Mouse (Mus musculus) frontal cortex, adult (tissue): Measurements from ENCODE around the gene Ssbp3.
A peak's percentile ranks its signal among the peaks of the same experiment; 100 is the strongest.

ENCODE experiments used
- ATAC-seq: cut with Nextera tagmentation; 2 replicates; pipeline ENCODE4 v1.9.2; 2017; ENCODE audit warnings: mild to moderate bottlenecking, moderate library complexity, mixed read lengths; ENCODE audit not compliant: low TSS enrichment

The Ssbp3 gene

GRCm38 (mm10) chr4:107009548-107009947 lies 99.0 kb downstream of the Ssbp3 start:
- ATAC-seq = no peak

- no peak for ATAC-seq
Measured at GRCm38 (mm10) chr4:107011325-107012004, 101.0 kb downstream of the Ssbp3 start.

GRCm38 (mm10) chr4:107012005-107012478 lies 101.5 kb downstream of the Ssbp3 start:
- ATAC-seq = 0 out of 2 replicates have a peak, but pooled peaks have one; percentile 8

- ATAC-seq = no peak
Measured at GRCm38 (mm10) chr4:107012574-107012973, 102.1 kb downstream of the Ssbp3 start.

- ATAC-seq = no peak
Measured at GRCm38 (mm10) chr4:107013119-107013816, 102.8 kb downstream of the Ssbp3 start.

- ATAC-seq = no peak
Measured at GRCm38 (mm10) chr4:107013817-107014260, 103.3 kb downstream of the Ssbp3 start.

- no peak for ATAC-seq
Measured at GRCm38 (mm10) chr4:107015971-107016511, 105.5 kb downstream of the Ssbp3 start.

- no peak for ATAC-seq
Measured at GRCm38 (mm10) chr4:107017257-107017656, 106.8 kb downstream of the Ssbp3 start.

GRCm38 (mm10) chr4:107018521-107018920 lies 108.0 kb downstream of the Ssbp3 start:
- no peak for ATAC-seq

- peak; percentile 69 for ATAC-seq
Measured at GRCm38 (mm10) chr4:107019027-107019426, 108.5 kb downstream of the Ssbp3 start.

- ATAC-seq = no peak
Measured at GRCm38 (mm10) chr4:107020287-107021000, 109.9 kb downstream of the Ssbp3 start.

- ATAC-seq = no peak
Measured at GRCm38 (mm10) chr4:107021464-107021863, 111.0 kb downstream of the Ssbp3 start.

GRCm38 (mm10) chr4:107024899-107025298 lies 114.4 kb downstream of the Ssbp3 start:
- ATAC-seq = no peak

GRCm38 (mm10) chr4:107025369-107025768 lies 114.9 kb downstream of the Ssbp3 start:
- no peak for ATAC-seq

- no peak for ATAC-seq
Measured at GRCm38 (mm10) chr4:107026451-107026850, 116.0 kb downstream of the Ssbp3 start.

GRCm38 (mm10) chr4:107035689-107036088 lies 125.2 kb downstream of the Ssbp3 start:
- no peak for ATAC-seq

GRCm38 (mm10) chr4:107036985-107037384 lies 126.5 kb downstream of the Ssbp3 start:
- no peak for ATAC-seq

- peak; percentile 81 for ATAC-seq
Measured at GRCm38 (mm10) chr4:107038303-107038702, 127.8 kb downstream of the Ssbp3 start.

- ATAC-seq = peak; percentile 70
Measured at GRCm38 (mm10) chr4:107039270-107039669, 128.8 kb downstream of the Ssbp3 start.

- ATAC-seq = no peak
Measured at GRCm38 (mm10) chr4:107042304-107042703, 131.8 kb downstream of the Ssbp3 start.

- ATAC-seq = no peak
Measured at GRCm38 (mm10) chr4:107045188-107045587, 134.7 kb downstream of the Ssbp3 start.

- ATAC-seq = 0 out of 2 replicates have a peak, but pooled peaks have one; percentile 33
Measured at GRCm38 (mm10) chr4:107047806-107048205, 137.3 kb downstream of the Ssbp3 start.
